In genomic region chr3:107778016-107778415, GRCm38 (mm10) we compare ENCODE assay signal across 17 mouse cellular contexts.
"Had no signal": no experiment of that assay in that cellular context is flagged by ENCODE, and none has a peak within 500 bp of the region (broad histone marks: within the 10 kb centered on the region; RNA-seq: fewer than 3 reads in every experiment).

No protein-coding gene starts in this region.

- H3K4me3 ChIP-seq: kidney, embryonic 15.5 days; liver, embryonic 13.5 days; megakaryocyte, embryonic 14.5 days; midbrain, embryonic 15.5 days; myocyte; neural tube, embryonic 13.5 days had no signal

- H3K4me1 ChIP-seq: liver, embryonic 13.5 days; midbrain, embryonic 15.5 days had no signal

- H3K4me2 ChIP-seq: kidney, embryonic 15.5 days; liver, embryonic 13.5 days; midbrain, embryonic 11.5 days; midbrain, embryonic 15.5 days; neural tube, embryonic 13.5 days had no signal

- H3K27me3 ChIP-seq: midbrain, embryonic 15.5 days; neural tube, embryonic 13.5 days had no signal

- ATAC-seq: midbrain, embryonic 15.5 days had no signal

- H3K9me3 ChIP-seq: kidney, embryonic 15.5 days; liver, embryonic 13.5 days; megakaryocyte, embryonic 14.5 days; midbrain, embryonic 15.5 days; neural tube, embryonic 13.5 days had no signal

- H3K27ac ChIP-seq: kidney, embryonic 15.5 days; liver, embryonic 13.5 days; midbrain, embryonic 15.5 days; neural tube, embryonic 13.5 days had no signal

- H3K9ac ChIP-seq: kidney, embryonic 15.5 days; liver, embryonic 13.5 days; midbrain, embryonic 15.5 days; neural tube, embryonic 13.5 days had no signal

- H3K36me3 ChIP-seq: kidney, embryonic 15.5 days; liver, embryonic 13.5 days; midbrain, embryonic 15.5 days; neural tube, embryonic 13.5 days had no signal

- DNase-seq: kidney, adult 8-10 months; kidney, postnatal 10 days; kidney, postnatal 36 days; liver, embryonic 13.5 days; lung, adult 2 months; lung, postnatal 14 days; lung, postnatal 4 days; retina, postnatal 1 day; right cerebral cortex, postnatal 25 days; thymus, adult 18-20 months; thymus, postnatal 36 days had no signal
